Mouse (Mus musculus): ENCODE data around the gene Mcf2.

- TF ChIP-seq CTCF (IDR thresholded peaks at IDR 0.05) (no peak), POLR2A (IDR thresholded peaks at IDR 0.05; ENCODE audit: insufficient read depth, low read depth, low read length) (no peak), EP300 (IDR thresholded peaks at IDR 0.05; ENCODE audit: insufficient read depth, low read depth, low read length) (no peak)
These were observed 10.1 kb downstream of the Mcf2 start for GRCm38 (mm10) chrX:60168796-60169195.

Measured in heart, adult 2 months (tissue).